Mouse (Mus musculus): ENCODE measurements around the gene Prcd. TPM values are rescaled to one million over a fixed set of nuclear protein-coding genes. Genes with fewer than 3 reads are reported as not detected.
"Not testable (repeated sequence)": the region's sequence is repeated elsewhere in the genome, so short reads cannot be mapped to it uniquely, and the experiment has no call there.

Gene Prcd
- 0.37 and 0.63 TPM in 2 replicates for polyA plus RNA-seq (2016; fragmentation: Nextera tagmentation; extraction: Ambion mirVana)

DNA sequence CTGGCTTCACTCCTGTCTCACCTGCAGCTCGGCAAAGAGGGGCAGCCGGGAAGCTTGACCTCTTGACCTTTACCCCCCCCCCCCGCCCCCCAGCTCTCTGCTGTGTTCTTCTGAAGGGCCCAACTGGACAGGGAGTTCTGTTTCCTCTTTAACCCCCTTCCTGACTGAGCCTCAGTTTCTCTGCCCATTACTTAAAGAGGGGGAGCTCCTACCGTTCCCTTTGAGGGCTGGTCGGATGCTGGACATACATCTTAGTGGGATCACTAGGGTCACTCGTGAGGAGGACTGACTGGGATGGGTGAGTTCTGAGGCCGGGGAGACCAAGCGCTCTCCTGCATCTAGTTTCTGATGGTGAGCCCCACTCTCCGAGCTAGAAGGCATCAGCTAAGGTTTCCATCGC lies at the start of gene Prcd:
Prcd (plus strand) TSS at position 301 of the 400 bp plus-strand sequence.
- peak within 1 kb of the TSS; percentile 49 for H3K4me3 ChIP-seq
- ATAC-seq (ENCODE audit: low FRiP score, low read depth) = no peak
- no peaks in the 10 kb centered on the region for H3K36me3 ChIP-seq
- H3K4me2 ChIP-seq (replicated peaks) = peak within 1 kb of the TSS; percentile 82
- no peaks in the 10 kb centered on the region for H3K9me3 ChIP-seq
- H3K9ac ChIP-seq (replicated peaks) = peak within 1 kb of the TSS; percentile 71
- H3K4me1 ChIP-seq = peaks cover 30% of the 10 kb centered on the region
- H3K27ac ChIP-seq (replicated peaks) = no peak within 1 kb of the TSS
- 3% methylated on average over 10 of the region's 10 CpGs for WGBS
- peaks cover 71% of the 10 kb centered on the region for H3K27me3 ChIP-seq

DNA sequence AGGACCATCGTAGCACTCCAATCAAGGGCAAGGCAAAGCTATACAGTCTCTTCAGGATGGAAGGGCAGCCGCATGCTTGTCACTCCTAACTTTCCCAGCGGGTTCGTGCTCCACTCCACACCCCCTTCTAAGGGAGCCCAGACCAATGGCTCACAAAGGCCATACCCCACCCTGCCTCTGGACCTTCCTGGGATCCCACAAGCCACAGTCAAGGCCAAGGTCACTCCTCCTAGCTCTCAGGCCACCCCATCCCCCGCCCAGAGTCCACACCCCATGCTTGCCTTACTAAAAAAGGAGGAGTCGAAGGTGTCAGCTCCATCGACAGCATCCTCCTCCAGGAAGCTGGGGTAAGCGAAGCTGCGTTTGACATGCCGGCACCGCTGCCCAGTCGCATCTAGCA lies 49.2 kb upstream of the Prcd start:
- Histone ChIP-seq H3K36me3 (no peaks in the 10 kb centered on the region), H3K27me3 (no peaks in the 10 kb centered on the region), H3K4me1 (0 out of 2 replicates have a peak, but pooled peaks cover 4% of the 10 kb centered on the region), H3K4me2 (replicated peaks) (no peak overlapping the region), H3K9me3 (no peaks in the 10 kb centered on the region), H3K4me3 (no peak overlapping the region), H3K27ac (replicated peaks) (no peak overlapping the region), H3K9ac (replicated peaks) (no peak overlapping the region)
- ATAC-seq (ENCODE audit: low FRiP score, low read depth) = no peak
- 91% methylated on average over 12 of the region's 12 CpGs for WGBS

DNA sequence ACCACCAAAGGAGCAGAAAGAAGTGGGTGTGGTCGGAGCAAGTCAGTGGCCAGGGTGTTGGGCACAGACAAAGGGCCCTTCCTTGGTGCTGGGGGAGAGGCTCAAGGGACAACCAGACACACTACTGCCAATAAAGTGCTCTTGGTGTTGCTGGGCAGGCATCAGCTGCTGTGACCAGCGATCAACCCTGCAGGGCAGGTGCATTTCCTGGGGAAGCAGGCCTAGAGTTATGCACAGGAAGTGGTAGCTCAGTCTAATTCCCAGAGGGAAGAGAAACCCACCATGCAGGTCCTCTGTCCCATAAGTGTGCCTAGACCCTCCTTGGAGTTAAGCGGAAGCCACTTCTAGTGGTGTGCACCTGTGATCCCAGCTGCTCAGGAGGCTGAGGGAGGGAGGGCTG lies 45.6 kb upstream of the Prcd start:
- Histone ChIP-seq H3K9me3 (no peaks in the 10 kb centered on the region), H3K27ac (replicated peaks) (no peak overlapping the region), H3K4me1 (0 out of 2 replicates have a peak, but pooled peaks cover 4% of the 10 kb centered on the region), H3K4me3 (no peak overlapping the region), H3K9ac (replicated peaks) (no peak overlapping the region), H3K27me3 (no peaks in the 10 kb centered on the region), H3K4me2 (replicated peaks) (no peak overlapping the region), H3K36me3 (no peaks in the 10 kb centered on the region)
- no peak for ATAC-seq (ENCODE audit: low FRiP score, low read depth)
- 91% methylated on average over 3 of the region's 3 CpGs for WGBS

DNA sequence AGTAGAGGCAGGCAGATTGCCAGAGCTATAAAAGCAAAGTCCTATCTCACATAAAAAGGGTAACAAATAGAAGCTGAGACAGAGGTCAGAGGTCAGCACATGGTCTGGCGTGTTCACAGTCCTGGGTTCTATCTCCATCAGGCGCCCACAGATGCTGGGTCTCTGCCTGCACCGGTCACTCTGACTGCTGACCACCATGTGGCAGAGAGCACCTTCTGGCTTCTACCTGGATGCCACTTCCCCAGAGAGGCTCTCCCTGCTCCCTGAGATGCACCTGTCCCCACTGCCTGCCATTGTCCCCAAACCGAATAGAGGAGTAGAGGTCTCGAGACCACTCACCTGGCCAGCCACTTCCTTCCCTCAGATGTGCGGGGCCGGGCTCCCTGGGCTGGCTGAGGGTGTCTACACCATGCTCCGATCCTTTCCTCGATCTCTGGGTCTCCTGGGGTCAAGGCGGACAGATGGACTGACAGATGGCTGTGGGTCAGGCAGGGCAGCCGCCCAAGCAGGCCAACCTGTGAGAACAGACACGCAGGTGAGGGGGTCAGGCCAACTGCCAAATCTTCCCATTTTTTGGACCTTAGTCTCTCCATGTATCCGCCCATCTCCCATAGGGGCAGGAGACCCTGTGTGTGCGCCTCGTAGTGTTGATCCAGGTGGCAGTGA lies 43.2 kb upstream of the Prcd start:
- Histone ChIP-seq H3K9me3 (no peaks in the 10 kb centered on the region), H3K27ac (replicated peaks) (no peak overlapping the region), H3K4me2 (replicated peaks) (no peak overlapping the region), H3K4me1 (0 out of 2 replicates have a peak, but pooled peaks cover 4% of the 10 kb centered on the region), H3K36me3 (no peaks in the 10 kb centered on the region), H3K27me3 (no peaks in the 10 kb centered on the region), H3K4me3 (no peak overlapping the region), H3K9ac (replicated peaks) (no peak overlapping the region)
- WGBS = 84% methylated on average over 15 of the region's 15 CpGs
- no peak for ATAC-seq (ENCODE audit: low FRiP score, low read depth)

DNA sequence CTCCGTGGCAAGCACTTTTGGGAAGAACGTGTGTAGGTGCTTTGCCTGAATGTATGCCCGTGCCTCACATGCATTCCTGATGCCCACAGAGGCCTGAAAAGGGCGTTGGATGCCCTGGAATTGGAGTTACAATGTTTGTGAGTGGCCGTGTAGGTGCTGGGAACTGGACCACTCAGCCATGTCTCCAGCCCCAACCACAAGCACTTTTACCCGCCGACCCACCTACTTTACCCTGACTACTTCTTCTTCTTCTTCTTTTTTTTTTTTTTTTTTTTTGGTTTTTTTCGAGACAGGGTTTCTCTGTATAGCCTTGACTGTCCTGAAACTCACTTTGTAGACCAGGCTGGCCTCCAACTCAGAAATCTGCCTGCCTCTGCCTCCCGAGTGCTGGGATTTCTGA lies 42.2 kb upstream of the Prcd start:
- 89% methylated on average over 8 of the region's 9 CpGs for WGBS
- not testable (repeated sequence) for ATAC-seq (ENCODE audit: low FRiP score, low read depth)

DNA sequence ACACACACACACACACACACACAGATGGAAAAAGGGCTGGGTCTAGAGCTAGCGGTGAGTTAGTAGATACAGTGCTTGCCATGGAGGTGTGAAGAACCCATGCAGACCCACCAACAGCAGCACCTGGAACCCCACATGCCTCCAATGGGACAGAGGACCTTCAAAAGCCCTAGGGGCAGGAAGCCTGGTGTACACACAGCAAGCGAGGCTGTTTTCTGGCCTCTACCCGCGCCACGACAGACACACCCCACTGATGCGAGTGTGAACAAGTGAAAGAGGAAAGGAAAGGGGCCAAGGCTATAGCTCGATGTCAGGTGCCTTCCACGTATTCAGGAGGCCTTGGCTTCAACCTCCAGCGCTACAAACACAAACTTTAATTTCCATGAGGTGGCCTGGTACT lies 41.5 kb upstream of the Prcd start:
- no peak overlapping the region for H3K4me3 ChIP-seq
- no peaks in the 10 kb centered on the region for H3K36me3 ChIP-seq
- no peak overlapping the region for H3K9ac ChIP-seq (replicated peaks)
- ATAC-seq (ENCODE audit: low FRiP score, low read depth) = no peak
- 0 out of 2 replicates have a peak, but pooled peaks cover 4% of the 10 kb centered on the region for H3K4me1 ChIP-seq
- H3K27ac ChIP-seq (replicated peaks) = no peak overlapping the region
- no peaks in the 10 kb centered on the region for H3K9me3 ChIP-seq
- 89% methylated on average over 9 of the region's 9 CpGs for WGBS
- H3K27me3 ChIP-seq = no peaks in the 10 kb centered on the region
- no peak overlapping the region for H3K4me2 ChIP-seq (replicated peaks)

More for the DNA sequence above, 42.2 kb upstream of the Prcd start:
- not testable (repeated sequence) for H3K4me1 ChIP-seq; H3K4me2 ChIP-seq (replicated peaks); H3K9me3 ChIP-seq; H3K36me3 ChIP-seq; H3K9ac ChIP-seq (replicated peaks); H3K27ac ChIP-seq (replicated peaks); H3K4me3 ChIP-seq; H3K27me3 ChIP-seq

DNA sequence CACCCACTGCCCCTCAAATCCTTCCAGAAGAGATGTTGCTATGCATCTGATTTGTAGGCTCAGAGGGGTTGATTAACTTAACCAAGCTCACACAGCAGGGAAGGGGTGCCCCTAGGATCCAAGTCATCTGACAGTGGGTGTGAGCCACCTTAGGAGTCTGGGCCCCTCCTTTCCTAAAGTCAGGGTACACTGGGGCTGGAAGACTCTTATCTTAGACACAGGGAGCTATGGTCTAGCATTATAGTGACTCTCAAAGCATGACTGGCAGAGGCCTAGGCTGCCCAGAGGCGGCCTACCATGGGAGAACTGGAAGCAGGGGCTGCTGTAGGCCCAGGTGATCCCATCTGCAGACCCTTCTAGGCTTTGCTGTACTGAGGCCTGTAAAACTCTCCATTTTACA lies 40.8 kb upstream of the Prcd start:
- H3K4me1 ChIP-seq = 0 out of 2 replicates have a peak, but pooled peaks cover 3% of the 10 kb centered on the region
- ATAC-seq (ENCODE audit: low FRiP score, low read depth) = no peak

DNA sequence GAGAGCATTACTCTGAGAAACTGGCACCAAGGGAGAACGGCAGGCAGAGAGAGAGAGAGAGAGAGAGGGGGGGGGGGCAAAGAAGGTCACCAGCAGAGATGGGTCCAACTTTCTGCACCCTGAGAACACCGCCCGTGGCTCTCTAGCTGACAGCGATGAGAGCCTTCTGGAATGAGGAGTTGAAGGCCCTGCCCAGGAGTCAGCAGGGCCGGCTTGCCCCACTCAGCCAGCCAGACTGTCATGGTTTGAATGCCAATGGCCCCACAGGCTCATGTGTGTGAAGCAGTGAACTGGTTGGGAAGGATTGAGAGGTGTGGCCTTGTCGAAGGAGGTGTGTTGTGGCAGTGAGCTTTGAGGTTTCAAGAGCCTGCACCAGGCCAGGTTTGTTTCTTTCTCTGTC lies 40.1 kb upstream of the Prcd start:
- 0 out of 2 replicates have a peak, but pooled peaks cover 3% of the 10 kb centered on the region for H3K4me1 ChIP-seq
- no peak overlapping the region for H3K4me3 ChIP-seq
- H3K4me2 ChIP-seq (replicated peaks) = no peak overlapping the region
- H3K27me3 ChIP-seq = no peaks in the 10 kb centered on the region
- no peak for ATAC-seq (ENCODE audit: low FRiP score, low read depth)
- H3K36me3 ChIP-seq = no peaks in the 10 kb centered on the region
- 90% methylated on average over 6 of the region's 6 CpGs for WGBS
- no peak overlapping the region for H3K9ac ChIP-seq (replicated peaks)
- no peak overlapping the region for H3K27ac ChIP-seq (replicated peaks)
- no peaks in the 10 kb centered on the region for H3K9me3 ChIP-seq

More for the DNA sequence above, 40.8 kb upstream of the Prcd start:
- no peak overlapping the region for H3K4me3 ChIP-seq
- WGBS = 95% methylated on average over 1 of the region's 1 CpGs
- H3K9me3 ChIP-seq = no peaks in the 10 kb centered on the region
- no peak overlapping the region for H3K4me2 ChIP-seq (replicated peaks)
- no peaks in the 10 kb centered on the region for H3K27me3 ChIP-seq
- H3K9ac ChIP-seq (replicated peaks) = no peak overlapping the region
- H3K36me3 ChIP-seq = no peaks in the 10 kb centered on the region
- no peak overlapping the region for H3K27ac ChIP-seq (replicated peaks)

DNA sequence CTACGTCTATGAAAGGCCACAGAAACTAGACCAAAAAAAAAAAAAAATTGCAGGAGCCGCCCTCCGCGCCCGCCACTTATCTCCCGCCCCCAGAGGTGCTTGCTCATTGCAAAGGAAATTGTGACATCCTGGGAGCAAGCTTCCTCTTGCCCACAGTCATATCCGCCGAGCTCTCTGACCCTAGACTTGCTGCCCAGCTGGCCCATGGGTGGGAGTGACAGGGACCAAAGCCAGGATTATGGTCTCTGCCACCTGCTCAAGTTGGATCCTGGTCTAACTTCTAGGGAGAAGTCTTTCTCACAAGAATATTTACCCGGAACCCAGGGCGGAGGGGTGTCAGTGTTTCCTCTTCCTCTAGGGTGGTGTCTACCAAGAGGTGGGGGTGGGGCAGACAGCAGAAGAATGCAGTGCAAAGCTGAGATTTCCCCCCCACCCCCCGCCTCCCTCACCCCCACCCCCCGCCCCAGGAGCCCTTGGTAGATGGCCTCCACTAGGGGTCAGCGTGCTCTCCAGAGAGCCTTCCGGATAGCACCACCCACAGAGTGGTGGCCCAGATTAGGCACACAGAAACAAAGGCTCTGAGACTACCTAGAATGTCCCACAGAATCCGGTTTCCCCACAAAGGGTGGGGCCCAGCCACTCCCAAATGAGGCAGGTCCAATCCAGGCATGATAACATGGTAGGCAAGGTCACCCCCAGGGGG lies 37.4 kb upstream of the Prcd start:
- H3K4me3 ChIP-seq = no peak overlapping the region
- no peak overlapping the region for H3K4me2 ChIP-seq (replicated peaks)
- no peaks in the 10 kb centered on the region for H3K36me3 ChIP-seq
- peaks cover 11% of the 10 kb centered on the region; the same call in 1 of the 2 replicates for H3K4me1 ChIP-seq
- WGBS = 55% methylated on average over 15 of the region's 15 CpGs
- no peaks in the 10 kb centered on the region for H3K9me3 ChIP-seq
- H3K9ac ChIP-seq (replicated peaks) = no peak overlapping the region
- H3K27me3 ChIP-seq = no peaks in the 10 kb centered on the region; the same call in 1 of the 2 replicates
- no peak for ATAC-seq (ENCODE audit: low FRiP score, low read depth)
- H3K27ac ChIP-seq (replicated peaks) = no peak overlapping the region

DNA sequence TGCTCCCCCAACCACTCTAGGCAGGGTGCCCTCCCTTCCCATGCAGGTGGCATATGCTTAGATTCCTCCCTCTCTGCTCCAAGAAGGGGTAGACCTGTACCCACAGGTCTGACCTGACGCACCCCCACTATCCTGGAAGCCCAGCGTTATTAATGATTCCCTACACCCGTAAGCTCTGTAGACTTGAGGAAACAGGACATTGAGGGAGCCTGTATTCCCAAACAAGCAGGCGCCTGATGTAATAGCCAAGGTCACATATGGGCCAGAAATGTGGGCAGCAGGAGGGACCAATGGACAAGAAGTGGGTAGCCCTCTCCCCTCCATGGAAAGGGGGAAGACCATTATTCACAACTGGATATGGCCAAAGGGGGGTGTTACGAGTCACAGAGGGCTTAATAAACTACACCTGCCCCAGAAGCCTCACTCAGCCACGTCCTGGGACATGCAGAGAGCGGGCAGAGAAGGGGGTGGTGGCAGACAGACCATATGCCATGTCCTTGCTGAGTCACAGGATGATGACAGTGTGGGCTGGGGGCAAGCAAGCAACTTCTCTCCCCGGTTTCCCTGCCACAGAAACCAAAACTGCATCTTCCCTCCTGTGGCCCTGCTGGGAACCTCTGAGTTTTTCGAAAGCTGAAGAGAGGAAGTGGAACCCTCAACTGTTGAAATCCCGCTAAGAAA lies 36.8 kb upstream of the Prcd start:
- ATAC-seq (ENCODE audit: low FRiP score, low read depth) = no peak
- Histone ChIP-seq H3K4me1 (peaks cover 16% of the 10 kb centered on the region; the same call in 1 of the 2 replicates), H3K9me3 (no peaks in the 10 kb centered on the region), H3K9ac (replicated peaks) (no peak overlapping the region), H3K36me3 (no peaks in the 10 kb centered on the region), H3K27ac (replicated peaks) (no peak overlapping the region), H3K4me3 (no peak overlapping the region), H3K27me3 (peaks cover 7% of the 10 kb centered on the region), H3K4me2 (replicated peaks) (no peak overlapping the region)
- WGBS = 81% methylated on average over 10 of the region's 10 CpGs

DNA sequence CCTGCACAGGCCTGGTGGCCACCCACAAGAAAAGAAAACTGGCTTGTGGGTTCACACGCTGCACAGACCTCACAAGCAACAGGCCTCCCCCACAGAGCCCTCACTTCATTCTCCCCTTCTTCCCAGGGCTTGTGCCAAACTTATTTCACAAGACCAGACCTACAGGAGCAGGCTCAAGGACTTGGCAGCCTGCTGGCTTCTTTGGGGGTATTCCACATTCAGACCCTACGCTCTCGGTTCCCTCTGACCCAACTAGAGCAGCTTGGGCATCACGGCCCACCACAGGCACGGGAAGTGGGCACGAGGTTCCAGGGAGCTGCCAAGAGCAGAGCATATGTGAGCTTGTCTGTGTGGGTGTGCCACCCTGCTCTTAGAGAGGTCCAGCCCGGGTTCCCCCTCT lies 35.7 kb upstream of the Prcd start:
- no peak for ATAC-seq (ENCODE audit: low FRiP score, low read depth)
- no peak overlapping the region for H3K27ac ChIP-seq (replicated peaks)
- peaks cover 17% of the 10 kb centered on the region for H3K27me3 ChIP-seq
- peaks cover 16% of the 10 kb centered on the region; the same call in 1 of the 2 replicates for H3K4me1 ChIP-seq
- no peak overlapping the region for H3K9ac ChIP-seq (replicated peaks)
- 91% methylated on average over 7 of the region's 7 CpGs for WGBS
- no peak overlapping the region for H3K4me3 ChIP-seq
- H3K36me3 ChIP-seq = no peaks in the 10 kb centered on the region
- no peak overlapping the region for H3K4me2 ChIP-seq (replicated peaks)
- H3K9me3 ChIP-seq = no peaks in the 10 kb centered on the region

DNA sequence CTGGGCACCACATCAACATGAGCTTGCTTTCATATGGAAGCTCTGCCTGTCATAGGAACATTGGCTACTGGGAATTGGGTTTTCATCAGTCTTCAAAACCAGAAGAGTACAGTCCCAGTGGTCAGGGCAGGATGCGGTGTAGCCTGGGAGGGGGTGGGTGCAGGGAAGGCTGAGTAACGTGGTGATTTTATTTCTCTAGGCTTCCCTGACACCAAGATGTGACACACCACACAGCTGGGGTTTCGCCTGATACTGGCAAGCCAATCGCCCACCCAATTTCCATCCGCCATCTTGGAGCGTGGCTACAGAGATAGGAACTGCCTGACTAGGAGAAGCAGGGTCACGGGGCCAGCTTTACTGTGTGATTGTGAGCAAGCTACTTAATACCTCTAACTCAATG lies 34.7 kb upstream of the Prcd start:
- H3K4me1 ChIP-seq = peaks cover 20% of the 10 kb centered on the region
- WGBS = 87% methylated on average over 7 of the region's 7 CpGs
- H3K27me3 ChIP-seq = peaks cover 28% of the 10 kb centered on the region
- no peak overlapping the region for H3K4me3 ChIP-seq
- H3K27ac ChIP-seq (replicated peaks) = no peak overlapping the region
- H3K9ac ChIP-seq (replicated peaks) = no peak overlapping the region
- ATAC-seq (ENCODE audit: low FRiP score, low read depth) = no peak
- H3K4me2 ChIP-seq (replicated peaks) = no peak overlapping the region
- H3K36me3 ChIP-seq = no peaks in the 10 kb centered on the region
- H3K9me3 ChIP-seq = no peaks in the 10 kb centered on the region

Data from midbrain, embryonic 12.5 days (tissue).